Mouse (Mus musculus) C2C12 (cell line): ENCODE measurements around the gene Cntn2.

Experiments used
- CEBPB ChIP-seq: IDR thresholded peaks from one replicate; pipeline ENCODE4 v1.6.1; 2011; ENCODE audit warnings: low read depth, mild to moderate bottlenecking, control low read depth, moderate library complexity
- CTCF ChIP-seq: IDR thresholded peaks from one replicate; pipeline ENCODE4 v1.5.1; 2011; ENCODE audit not compliant: control insufficient read depth, insufficient read depth, insufficient read length
- USF1 ChIP-seq: IDR thresholded peaks from one replicate; pipeline ENCODE4 v1.6.1; 2011; ENCODE audit warnings: low read depth, mild to moderate bottlenecking, control low read depth, moderate library complexity

DNA sequence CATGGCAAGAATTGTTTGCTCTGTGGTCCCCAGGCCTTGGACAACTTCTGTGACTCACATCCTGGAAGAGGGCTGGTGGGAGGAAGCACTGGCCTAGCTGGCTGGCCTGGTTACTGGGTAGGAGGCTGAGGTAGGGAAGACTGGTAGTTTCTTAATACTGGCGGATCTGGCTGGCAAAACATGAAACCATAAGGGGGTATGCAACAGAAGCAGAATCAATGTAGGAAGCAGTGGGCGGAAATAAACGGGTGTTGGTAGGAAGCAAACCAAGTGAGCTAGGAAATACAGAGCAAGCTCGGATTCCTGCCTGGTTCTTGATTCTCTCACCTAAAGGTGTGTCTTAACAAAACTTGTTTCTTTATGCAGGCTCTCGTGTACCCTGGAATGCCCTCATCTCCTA lies 49.1 kb upstream of the Cntn2 start:
- TF ChIP-seq CTCF (no peak), USF1 (no peak), CEBPB (no peak)
